Mouse (Mus musculus) cerebellum, postnatal 10 days (tissue): ENCODE data around the gene Mif.

ENCODE experiments used
- DNase-seq, 2 experiments: peaks; one replicate each; pipeline ENCODE4 v3.0.0; 2021; ENCODE audit warnings: mixed read lengths in 2 of 2

Mif gene

DNA sequence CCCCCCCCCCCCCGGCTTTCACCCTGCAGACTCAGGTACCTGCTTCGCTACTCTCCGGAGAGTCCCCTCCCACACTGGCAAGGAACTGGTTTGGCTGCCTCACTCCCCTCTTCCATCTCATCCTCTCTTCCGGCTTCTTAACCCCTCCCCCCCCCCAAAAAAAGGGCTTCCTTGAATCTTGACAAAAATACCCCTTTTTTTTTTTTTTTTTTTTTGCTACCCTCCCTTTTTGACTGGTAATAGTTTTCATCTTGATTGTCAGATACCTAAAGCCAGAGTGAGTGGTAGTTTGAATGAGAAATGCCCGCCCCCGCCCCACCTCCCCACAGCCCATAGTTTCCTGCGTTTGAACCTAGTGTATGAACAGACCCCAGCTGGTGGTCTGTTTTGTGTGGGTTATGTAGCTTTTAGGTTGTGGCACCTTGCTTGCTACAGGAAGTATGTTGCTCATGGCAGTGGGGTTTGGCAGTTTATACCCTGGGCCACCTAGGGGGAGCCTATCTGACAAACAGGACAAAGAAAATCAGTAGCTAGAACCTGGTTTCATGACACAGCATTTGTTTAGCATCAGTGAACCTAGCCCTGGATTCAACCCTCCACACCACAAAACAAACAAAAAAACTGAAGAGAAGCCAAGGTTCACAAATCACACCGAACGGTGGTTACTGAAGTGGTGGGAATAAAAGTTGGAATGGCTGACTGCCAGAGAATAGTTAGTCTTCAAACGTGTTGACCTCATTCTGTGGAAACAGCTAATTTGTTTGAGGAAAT is 24.1 kb downstream of the Mif start:
- no peak for DNase-seq

GRCm38 (mm10) chr10:75835307-75835706 is 24.7 kb downstream of the Mif start:
- DNase-seq: peak; percentile 48 to 52

GRCm38 (mm10) chr10:75834721-75835120 is 25.3 kb downstream of the Mif start:
- DNase-seq: no peak

DNA sequence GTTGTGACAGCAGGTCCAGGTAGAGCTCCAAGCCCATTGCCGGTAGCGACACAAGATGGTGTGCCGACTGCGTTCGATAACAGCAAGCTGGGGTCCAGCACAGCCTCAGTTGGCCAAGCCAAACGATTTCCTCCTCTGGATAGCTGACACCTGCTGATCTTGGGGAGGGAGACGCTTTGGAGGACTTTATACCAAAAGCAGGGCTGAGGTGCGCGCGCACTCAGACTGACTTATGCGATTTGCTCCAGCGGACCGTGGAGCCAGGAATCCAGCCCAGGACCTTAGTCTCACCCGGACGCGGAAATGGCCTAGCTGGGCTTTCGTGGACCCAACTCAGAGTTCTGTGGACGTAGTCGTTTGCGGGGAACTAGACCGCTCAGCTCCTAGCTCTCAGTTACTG is 25.8 kb downstream of the Mif start:
- peak; percentile 79 to 80 for DNase-seq

DNA sequence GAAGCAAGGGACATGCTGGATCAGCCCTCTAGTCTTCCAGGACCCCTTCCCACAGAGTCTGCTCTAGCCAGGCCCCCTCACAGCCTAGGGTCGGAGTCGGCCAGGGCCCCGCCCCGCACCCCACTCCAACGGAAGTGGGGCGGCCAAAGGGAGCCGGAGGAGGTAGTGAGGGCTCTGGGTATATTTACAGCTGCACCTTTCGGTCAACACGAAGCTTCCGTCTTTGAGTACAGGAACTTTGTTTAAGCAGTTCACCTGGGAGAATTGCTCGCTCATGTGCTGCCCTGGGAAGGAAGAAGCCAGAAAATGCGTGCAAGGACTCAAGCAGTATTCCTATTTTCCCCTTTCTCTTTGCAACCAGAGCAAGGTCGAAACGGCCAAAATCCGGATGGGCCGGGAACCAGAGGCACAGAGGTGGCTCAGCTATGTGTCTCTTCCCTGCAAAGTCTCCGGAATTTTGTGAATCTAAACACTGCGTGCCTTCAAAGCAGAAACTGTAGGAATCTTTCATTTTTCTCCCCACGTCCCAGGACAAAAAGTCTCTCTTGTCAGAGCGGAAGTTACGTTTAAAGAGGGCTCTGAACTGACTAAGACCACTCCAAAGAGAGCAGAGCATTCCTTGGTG is 26.5 kb downstream of the Mif start:
- DNase-seq: peak in 1 of 2 experiments; percentile 30

- DNase-seq: peak; percentile 50 to 51
Observed at GRCm38 (mm10) chr10:75832272-75832895, 27.7 kb downstream of the Mif start.

- no peak for DNase-seq
Observed at GRCm38 (mm10) chr10:75830275-75830670, 29.8 kb downstream of the Mif start.

- no peak for DNase-seq
Observed at GRCm38 (mm10) chr10:75829529-75830274, 30.3 kb downstream of the Mif start.

- DNase-seq: peak; percentile 91 to 95
Observed at GRCm38 (mm10) chr10:75828500-75828931, 31.5 kb downstream of the Mif start.

DNA sequence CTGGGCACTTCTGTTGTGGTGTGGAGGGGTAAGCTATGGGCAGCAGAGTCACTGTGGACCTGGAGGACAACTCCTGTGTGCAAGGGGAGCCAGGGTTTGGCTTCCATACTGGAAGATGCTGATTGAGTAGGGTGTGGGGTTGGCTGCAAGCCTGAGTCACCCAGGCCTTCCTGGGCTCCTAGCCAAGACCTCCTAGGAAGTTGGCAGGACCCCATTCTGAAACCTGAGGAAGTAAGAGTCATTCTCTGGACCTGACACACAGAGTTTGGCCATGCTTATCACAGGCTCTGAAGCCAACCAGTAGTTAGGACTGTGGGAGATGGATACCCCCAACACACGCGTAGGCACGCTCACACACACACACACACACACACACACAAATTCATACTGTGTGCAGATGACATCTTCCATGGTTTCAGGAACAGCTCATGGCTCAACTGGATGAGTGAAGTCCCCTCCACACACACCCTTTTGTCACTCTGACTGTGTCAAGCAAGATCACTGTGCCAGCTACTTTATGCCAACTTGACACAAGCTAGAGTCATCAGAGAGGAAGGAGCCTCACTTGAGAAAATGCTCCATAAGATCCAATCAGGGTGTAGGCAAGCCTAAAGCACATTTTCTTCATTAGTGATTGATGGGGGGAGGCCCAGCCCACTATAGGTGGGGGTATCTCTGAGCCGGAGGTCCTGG is 32.2 kb downstream of the Mif start:
- peak; percentile 83 to 88 for DNase-seq

DNA sequence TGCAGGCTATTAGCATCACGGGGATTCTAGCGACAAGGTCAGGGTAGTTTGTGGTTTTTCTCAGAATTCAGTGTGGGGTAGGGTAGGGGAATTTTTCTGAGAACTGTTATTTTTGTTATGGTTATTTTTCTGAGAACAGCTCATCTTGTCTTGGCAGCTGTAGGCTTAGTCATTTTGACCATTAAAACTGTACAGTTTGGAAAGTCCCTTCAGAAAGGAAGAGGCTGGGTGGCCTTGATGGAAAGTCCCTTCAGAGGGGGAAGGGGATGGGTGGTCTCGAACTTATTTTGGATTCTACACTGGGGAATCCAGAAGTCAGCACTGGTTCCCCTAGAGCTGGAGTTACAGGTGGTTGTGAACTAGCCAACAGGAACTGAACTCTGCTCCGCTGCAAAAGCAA is 35.5 kb downstream of the Mif start:
- no peak for DNase-seq

- no peak for DNase-seq
Observed at GRCm38 (mm10) chr10:75823782-75824181, 36.3 kb downstream of the Mif start.

DNA sequence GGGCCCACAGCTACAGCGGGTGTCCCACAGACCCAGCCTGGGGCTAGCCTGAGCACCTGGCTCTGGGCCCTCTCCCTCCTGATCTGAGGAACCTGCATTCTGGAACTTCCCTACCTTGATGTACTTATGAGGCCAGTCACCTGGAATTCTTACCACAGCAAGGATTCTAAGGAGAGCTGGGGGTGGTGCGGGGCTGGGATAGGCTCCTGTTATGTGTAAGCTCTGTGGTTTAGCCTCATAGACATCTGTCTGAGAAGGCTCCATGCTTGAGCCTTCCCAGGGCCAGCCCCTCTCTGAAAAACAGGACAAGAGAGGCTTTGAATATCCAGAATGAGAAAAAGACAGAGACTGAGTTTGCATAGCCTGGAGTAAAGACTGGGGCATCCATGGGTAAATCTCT is 37.6 kb downstream of the Mif start, which contains the start of gene Gstt4:
TSS of gene Gstt4 (minus strand) at position 101 of the 400 bp plus-strand sequence.
- no peak for DNase-seq

DNA sequence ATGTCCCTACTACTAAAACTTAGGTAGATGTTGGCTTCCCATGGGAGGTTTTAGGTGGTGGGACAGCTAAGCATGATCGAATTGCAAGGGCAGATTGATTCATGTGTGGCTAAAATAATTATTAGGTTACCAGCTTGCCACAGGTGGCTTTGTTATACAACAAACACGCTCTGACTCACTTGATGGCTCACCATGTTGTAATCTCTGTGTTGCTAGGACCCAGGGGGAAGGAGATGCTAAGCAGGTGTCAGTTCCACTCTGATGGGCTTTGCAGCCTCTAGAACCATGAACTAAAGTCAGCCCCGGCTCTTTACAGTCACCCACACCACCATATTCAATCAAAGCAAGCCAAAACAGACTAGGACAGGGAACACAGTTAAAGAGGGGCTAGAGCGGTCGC is 40.2 kb downstream of the Mif start:
- no peak for DNase-seq

DNA sequence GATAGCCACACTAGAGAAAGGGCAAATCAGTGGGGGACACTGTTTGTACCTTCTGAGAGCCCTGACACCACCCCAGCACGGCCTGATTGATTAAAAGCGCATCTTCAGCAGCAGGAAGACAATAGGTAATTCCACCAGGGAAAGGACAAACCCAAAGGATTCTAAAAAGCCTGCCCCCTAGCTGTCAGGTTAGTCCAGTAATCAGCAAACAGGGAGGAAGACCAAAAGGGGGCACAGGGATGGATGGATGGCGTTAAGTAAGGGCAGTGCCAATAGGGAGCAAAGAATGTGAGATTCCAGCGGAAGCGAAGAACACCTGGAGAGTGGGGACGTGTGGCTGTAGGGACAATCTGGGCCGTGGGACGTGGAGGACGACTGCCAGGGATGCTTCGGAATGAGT is 41.4 kb downstream of the Mif start:
- DNase-seq: no peak
